Mouse (Mus musculus) hindbrain, embryonic 14.5 days (tissue): ENCODE data around the gene Magix. TPM values are rescaled to one million over a fixed set of nuclear protein-coding genes. Genes with fewer than 3 reads are reported as not detected.

Source experiments
- ATAC-seq: fragments of 200-750 bp; cut with Nextera tagmentation; 2 replicates; pipeline ENCODE4 v1.8.0; 2017; ENCODE audit warnings: moderate number of reproducible peaks, mild to moderate bottlenecking, moderate TSS enrichment, moderate library complexity; ENCODE audit not compliant: low FRiP score
- DNase-seq: peaks from one replicate; pipeline ENCODE4 v3.0.0-alpha.2; 2015; ENCODE audit warnings: low spot score
- H3K27ac ChIP-seq: fragments of 300-500 bp; sonication (generic); 2 replicates; pipeline ENCODE4 v1.5.1; 2014; ENCODE audit warnings: mild to moderate bottlenecking, moderate library complexity
- H3K27me3 ChIP-seq: fragments of 300-500 bp; sonication (generic); 2 replicates; pipeline ENCODE4 v1.6.1; 2014; ENCODE audit warnings: mild to moderate bottlenecking, low read length, mixed read lengths; ENCODE audit not compliant: control insufficient read depth, insufficient read depth
- H3K36me3 ChIP-seq: fragments of 300-500 bp; sonication (generic); replicated peaks from 2 replicates; pipeline ENCODE4 v1.6.1; 2014; ENCODE audit not compliant: control insufficient read depth, insufficient read depth
- H3K4me1 ChIP-seq: fragments of 300-500 bp; sonication (generic); replicated peaks from 2 replicates; pipeline ENCODE4 v1.6.1; 2014; ENCODE audit warnings: antibody characterized with exemption, low read length, mixed read lengths; ENCODE audit not compliant: control insufficient read depth, insufficient read depth
- H3K4me2 ChIP-seq: fragments of 300-500 bp; sonication (generic); replicated peaks from 2 replicates; pipeline ENCODE4 v1.6.1; 2014; ENCODE audit warnings: mild to moderate bottlenecking, moderate library complexity
- H3K4me3 ChIP-seq: fragments of 300-500 bp; sonication (generic); replicated peaks from 2 replicates; pipeline ENCODE4 v1.5.1; 2014; ENCODE audit warnings: mild to moderate bottlenecking, low read length
- H3K9ac ChIP-seq: fragments of 300-500 bp; sonication (generic); 2 replicates; pipeline ENCODE4 v1.6.1; 2014
- H3K9me3 ChIP-seq: fragments of 300-500 bp; sonication (generic); 2 replicates; pipeline ENCODE4 v1.6.1; 2016; ENCODE audit warnings: low read length; ENCODE audit not compliant: control insufficient read depth
- WGBS: fragments of 180-500 bp; shearing (Covaris S2); extraction: QIAGEN DNeasy Blood & Tissue Kit; methylation state at CpG from one replicate; pipeline ENCODE4 v1.1.7; 2014; 5-methylcytosine and 5-hydroxymethylcytosine counted together
- polyA plus RNA-seq: library from polyadenylated mRNA; unstranded; fragments of >200 nt; fragmentation: Nextera tagmentation; extraction: Ambion mirVana; gene quantifications from 2 replicates; pipeline ENCODE4 v1.2.1, GENCODE M21; 2014

Gene Magix
- polyA plus RNA-seq, 1 experiment from 2014 or later, result not detected

DNA sequence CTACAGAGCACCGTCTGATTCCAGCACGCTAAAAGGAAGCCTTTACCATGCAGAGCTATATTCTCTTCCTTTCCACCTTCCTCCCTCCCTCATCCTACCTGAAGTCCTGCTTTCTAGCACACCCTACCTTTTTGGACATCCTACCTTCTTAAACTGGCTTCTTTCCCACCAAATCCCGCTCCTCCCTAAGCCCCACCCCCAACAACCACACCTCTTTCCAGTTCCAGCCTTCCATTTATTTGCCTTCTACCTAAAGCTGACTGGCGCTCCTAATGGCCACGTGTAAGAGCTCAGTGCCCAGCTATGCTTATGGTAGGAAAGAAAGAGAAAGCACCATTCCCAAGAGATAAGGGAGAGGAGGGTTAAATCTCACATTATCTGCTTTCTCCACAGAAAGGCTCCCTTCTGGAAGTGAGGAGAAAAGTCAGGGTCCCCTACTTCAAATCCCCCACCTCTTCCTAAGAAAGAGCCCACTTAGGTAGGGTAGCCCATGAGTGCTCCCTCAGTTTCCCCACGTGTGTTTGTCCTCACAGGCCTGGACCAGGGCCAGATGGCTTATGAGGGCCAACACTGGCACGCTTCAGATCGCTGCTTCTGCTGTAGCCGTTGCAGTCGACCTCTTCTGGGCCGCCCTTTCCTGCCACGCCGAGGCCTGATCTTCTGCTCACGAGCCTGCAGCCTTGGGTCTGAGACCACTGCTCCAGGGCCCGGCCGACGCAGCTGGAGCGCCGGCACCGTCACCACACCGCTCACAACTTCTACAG, 15.1 kb downstream of the Magix start:
- H3K27ac ChIP-seq, result no peak overlapping the region
- H3K4me2 ChIP-seq, result no peak overlapping the region
- H3K9me3 ChIP-seq, result no peaks in the 10 kb centered on the region
- H3K9ac ChIP-seq, result no peak overlapping the region
- no peaks in the 10 kb centered on the region for H3K4me1 ChIP-seq
- H3K27me3 ChIP-seq, result no peaks in the 10 kb centered on the region
- no peaks in the 10 kb centered on the region for H3K36me3 ChIP-seq
- H3K4me3 ChIP-seq, result no peak overlapping the region
- 78% methylated on average over 21 of the region's 21 CpGs for WGBS
- no peak for DNase-seq
- ATAC-seq, result no peak

DNA sequence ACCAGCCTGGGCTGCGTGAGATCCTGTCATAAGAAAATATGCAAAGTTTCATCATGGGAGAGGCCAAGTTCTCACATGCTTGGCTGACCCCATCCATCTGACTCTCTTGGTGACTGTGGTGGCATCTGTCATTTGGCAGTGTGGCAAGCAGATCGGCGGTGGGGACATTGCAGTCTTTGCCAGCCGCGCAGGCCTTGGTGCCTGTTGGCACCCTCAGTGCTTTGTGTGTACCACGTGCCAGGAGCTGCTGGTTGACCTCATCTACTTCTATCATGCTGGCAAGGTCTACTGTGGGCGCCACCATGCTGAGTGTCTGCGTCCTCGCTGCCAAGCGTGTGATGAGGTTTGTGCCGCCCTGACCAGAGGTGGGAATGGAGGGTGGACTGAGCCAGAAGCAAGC, 16.3 kb downstream of the Magix start:
- Histone ChIP-seq H3K4me1 (no peaks in the 10 kb centered on the region), H3K9me3 (no peaks in the 10 kb centered on the region), H3K36me3 (no peaks in the 10 kb centered on the region), H3K4me2 (no peak overlapping the region), H3K27ac (no peak overlapping the region), H3K27me3 (no peaks in the 10 kb centered on the region), H3K9ac (no peak overlapping the region), H3K4me3 (no peak overlapping the region)
- WGBS, result 87% methylated on average over 11 of the region's 11 CpGs
- ATAC-seq (no peak), DNase-seq (no peak)

DNA sequence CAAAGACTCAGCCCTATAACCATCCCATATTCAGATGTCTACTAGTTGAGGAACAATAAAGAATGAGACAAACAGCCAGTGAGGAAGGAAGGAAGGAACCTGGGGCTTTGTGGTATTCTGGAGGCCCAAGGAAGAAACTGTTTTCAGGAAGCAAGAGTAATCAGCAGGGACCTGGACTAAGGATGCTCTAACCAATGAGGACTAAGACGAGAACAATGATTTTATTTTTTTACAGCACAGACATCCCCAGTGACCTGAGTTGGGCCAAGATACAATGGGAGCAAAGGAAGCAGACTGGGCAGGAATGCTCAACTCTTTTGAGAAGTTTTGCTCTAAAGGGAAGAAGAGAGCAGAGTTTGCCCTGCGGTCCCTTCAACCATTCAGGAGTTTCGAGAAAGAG, 18.1 kb downstream of the Magix start:
- Histone ChIP-seq H3K27ac (no peak overlapping the region), H3K27me3 (no peaks in the 10 kb centered on the region), H3K9me3 (no peaks in the 10 kb centered on the region), H3K4me1 (no peaks in the 10 kb centered on the region), H3K9ac (no peak overlapping the region), H3K36me3 (no peaks in the 10 kb centered on the region), H3K4me2 (no peak overlapping the region), H3K4me3 (no peak overlapping the region)
- no peak for DNase-seq
- no peak for ATAC-seq
- WGBS, result 71% methylated on average over 3 of the region's 3 CpGs

DNA sequence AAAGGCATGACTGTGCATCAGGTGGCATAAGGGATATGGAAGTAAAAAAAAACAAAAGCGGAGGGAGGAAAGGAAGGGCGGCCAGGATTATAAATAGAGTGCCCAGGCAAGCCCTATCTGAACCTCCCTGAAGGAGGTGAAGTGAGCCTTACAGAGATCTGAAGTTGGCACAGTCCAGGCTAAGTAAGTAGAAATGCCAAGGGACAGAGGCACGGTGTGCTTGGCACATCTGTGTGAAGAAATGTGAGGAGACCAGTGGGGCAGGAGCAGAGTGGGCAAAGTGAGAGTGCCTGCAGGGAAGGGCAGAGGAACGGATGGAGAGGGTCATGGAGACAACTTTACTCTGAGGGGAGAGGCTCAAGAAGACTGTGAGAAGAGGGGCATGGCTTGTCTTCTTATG, 20.0 kb downstream of the Magix start:
- DNase-seq (no peak), ATAC-seq (no peak)
- Histone ChIP-seq H3K4me3 (no peak overlapping the region), H3K36me3 (no peaks in the 10 kb centered on the region), H3K27ac (no peak overlapping the region), H3K9me3 (no peaks in the 10 kb centered on the region), H3K4me1 (no peaks in the 10 kb centered on the region), H3K9ac (no peak overlapping the region), H3K4me2 (no peak overlapping the region), H3K27me3 (no peaks in the 10 kb centered on the region)
- 80% methylated on average over 4 of the region's 4 CpGs for WGBS

DNA sequence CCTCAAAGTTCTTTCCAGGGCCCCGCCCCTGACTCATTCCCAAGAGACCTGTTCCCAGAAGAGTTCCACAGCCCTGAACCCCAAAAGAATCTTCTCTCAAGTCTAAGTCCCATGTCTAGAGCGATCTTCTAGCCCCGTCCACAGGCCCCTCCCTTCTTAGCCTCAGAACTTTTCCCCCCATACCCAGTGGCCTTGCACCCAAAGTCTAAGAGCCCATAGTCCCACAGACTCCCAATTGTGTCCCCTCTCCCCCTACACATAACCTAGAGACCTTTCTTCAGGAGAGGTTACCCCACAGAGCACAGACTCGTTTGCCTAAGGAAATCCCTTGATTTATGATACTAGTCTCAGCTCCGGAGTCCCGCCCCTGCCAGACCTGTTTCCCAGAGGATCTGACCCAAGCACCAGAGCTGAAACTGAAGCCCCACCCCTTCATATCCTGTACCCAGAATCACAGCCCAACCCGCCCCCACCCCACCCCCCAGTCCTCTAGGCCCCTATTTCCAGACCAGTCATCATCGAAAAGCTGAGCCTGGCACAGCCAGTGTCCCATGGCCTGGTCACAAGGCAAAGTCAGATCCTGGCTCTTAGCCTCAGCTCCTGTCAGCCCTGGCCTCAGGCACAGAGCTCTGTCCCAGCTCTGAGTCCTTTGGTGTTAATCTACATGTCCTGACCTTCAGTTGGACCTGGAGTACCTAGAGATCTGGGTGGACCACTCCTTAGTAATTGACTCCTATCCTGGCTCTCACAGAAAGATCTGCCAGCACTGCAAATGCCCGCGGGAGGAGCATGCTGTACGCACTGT, 22.1 kb downstream of the Magix start:
- Histone ChIP-seq H3K4me3 (no peak overlapping the region), H3K27ac (no peak overlapping the region), H3K9me3 (no peaks in the 10 kb centered on the region), H3K4me2 (no peak overlapping the region), H3K4me1 (no peaks in the 10 kb centered on the region), H3K27me3 (no peaks in the 10 kb centered on the region), H3K9ac (no peak overlapping the region), H3K36me3 (no peaks in the 10 kb centered on the region)
- no peak for DNase-seq
- WGBS, result 58% methylated on average over 10 of the region's 11 CpGs
- ATAC-seq, result no peak

DNA sequence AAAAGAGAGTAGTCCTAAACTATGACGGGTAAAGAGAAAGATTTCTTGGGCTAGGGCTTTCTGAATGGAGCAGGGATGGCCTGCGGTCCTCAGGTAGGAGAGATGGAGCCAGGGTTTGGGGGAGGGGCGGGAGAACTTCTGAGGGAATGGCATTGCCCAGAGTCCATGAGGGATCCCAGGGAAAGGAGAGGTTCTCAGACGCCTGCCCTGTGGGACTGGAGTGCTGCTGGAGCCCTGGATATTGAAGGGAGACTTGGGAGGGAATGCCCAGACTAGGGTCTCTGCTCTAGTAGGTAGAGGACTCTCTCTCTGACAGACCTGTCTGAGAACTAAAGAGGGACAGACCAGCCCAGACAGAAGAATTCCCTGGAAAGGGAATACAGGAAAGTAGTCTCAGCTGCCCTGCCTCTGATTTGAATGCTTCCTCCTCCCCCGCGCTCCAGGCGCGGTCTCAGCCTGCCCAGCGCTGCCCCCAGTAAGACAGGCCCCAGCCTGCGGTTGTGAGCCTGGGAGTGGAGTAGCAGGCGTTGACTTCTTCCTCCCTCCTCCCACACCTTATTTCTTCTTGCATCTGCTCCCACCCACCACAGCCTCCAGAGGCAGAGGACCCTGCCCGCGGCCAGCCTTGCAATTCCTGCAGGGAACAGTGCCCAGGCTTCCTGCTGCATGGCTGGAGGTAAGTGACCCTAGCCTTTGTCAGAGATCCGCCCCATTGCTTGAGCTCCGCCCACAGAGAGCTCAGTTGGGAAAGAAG, 22.8 kb downstream of the Magix start:
- no peaks in the 10 kb centered on the region for H3K36me3 ChIP-seq
- ATAC-seq, result 0 out of 2 replicates have a peak, but pooled peaks have one; percentile 14
- H3K27me3 ChIP-seq, result no peaks in the 10 kb centered on the region
- no peak for DNase-seq
- no peaks in the 10 kb centered on the region for H3K9me3 ChIP-seq
- no peak overlapping the region for H3K9ac ChIP-seq
- H3K4me1 ChIP-seq, result no peaks in the 10 kb centered on the region
- H3K27ac ChIP-seq, result no peak overlapping the region
- peak overlapping the region; percentile 41 for H3K4me2 ChIP-seq
- 13% methylated on average over 15 of the region's 15 CpGs for WGBS
- H3K4me3 ChIP-seq, result no peak overlapping the region

DNA sequence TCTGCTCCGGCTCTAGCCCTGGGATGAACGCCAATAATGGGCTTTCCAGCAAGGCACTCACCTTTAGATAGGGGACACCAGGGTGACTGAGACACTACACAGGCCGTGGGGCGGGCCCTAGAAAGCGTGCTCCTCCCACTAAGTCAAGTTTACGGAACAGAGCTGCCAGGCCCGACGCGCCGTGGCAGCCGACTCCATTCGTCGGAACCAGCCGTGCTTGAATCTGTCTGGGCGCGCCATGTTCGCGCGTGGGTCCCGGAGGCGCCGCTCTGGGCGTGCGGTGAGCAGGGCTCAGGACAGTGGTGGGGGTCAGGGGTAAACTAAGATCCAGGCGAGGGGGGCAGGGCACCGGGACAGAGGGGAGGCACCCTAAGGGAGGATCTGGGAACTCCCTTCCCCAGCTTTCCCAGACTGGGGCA, 23.8 kb downstream of the Magix start, which contains the start of gene Prickle3:
TSS of gene Prickle3 (plus strand) at position 40 of the 419 bp plus-strand sequence.
- Histone ChIP-seq H3K27ac (no peak within 1 kb of the TSS), H3K4me2 (peak within 1 kb of the TSS; percentile 41), H3K27me3 (no peaks in the 10 kb centered on the region), H3K9me3 (no peaks in the 10 kb centered on the region), H3K4me3 (peak within 1 kb of the TSS; percentile 25), H3K9ac (no peak within 1 kb of the TSS), H3K36me3 (0 out of 2 replicates have a peak, but pooled peaks cover 3% of the 10 kb centered on the region), H3K4me1 (no peaks in the 10 kb centered on the region)
- WGBS, result 18% methylated on average over 26 of the region's 26 CpGs
- DNase-seq (no peak), ATAC-seq (no peak)

DNA sequence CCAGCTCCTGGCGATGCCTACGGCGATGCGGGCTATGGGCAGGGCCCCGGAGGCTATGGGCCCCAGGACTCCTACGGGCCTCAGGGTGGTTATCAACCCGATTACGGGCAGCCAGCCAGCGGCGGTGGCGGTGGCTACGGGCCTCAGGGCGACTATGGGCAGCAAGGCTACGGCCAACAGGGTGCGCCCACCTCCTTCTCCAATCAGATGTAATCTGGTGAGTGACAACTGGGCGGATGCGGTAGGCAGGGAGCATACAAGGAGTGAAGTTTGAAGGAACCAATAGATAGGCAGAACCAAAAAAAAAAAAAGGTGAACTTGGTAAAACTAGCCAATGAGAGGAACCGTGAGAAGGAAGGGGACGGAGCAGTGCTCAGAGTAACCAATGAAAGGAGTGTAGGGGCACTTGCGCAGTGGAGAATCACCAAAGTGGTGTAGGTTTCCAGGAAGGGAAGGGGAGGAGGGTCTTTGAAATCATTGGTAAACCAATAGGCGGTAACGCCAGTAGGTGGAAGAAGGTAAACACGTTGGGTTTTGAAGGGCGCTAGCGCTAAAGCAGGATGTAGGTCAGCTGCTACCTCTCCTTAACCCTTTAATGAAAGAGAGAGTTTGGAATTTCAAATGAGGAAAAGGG, 32.3 kb downstream of the Magix start:
- Histone ChIP-seq H3K27me3 (no peaks in the 10 kb centered on the region), H3K27ac (peak overlapping the region; percentile 57), H3K36me3 (peaks cover 25% of the 10 kb centered on the region), H3K9me3 (no peaks in the 10 kb centered on the region), H3K4me3 (peak overlapping the region; percentile 31), H3K4me2 (peak overlapping the region; percentile 52), H3K4me1 (no peaks in the 10 kb centered on the region), H3K9ac (peak overlapping the region; percentile 60)
- ATAC-seq (peak; percentile 94), DNase-seq (peak; percentile 72)
- 17% methylated on average over 25 of the region's 25 CpGs for WGBS
